Mouse (Mus musculus): ENCODE data around the gene Ush2a.

The Ush2a gene

GRCm38 (mm10) chr1:188539621-188540020, 277.8 kb downstream of the Ush2a start:
- no peak for DNase-seq (ENCODE audit: low spot score in 2 of 2)

GRCm38 (mm10) chr1:188541492-188541891, 279.7 kb downstream of the Ush2a start:
- DNase-seq (ENCODE audit: low spot score in 2 of 2) = no peak

GRCm38 (mm10) chr1:188543364-188543763, 281.5 kb downstream of the Ush2a start:
- DNase-seq (ENCODE audit: low spot score in 2 of 2) = no peak

- DNase-seq (ENCODE audit: low spot score in 2 of 2) = no peak
Measured at GRCm38 (mm10) chr1:188549686-188550085, 287.9 kb downstream of the Ush2a start.

- no peak for DNase-seq (ENCODE audit: low spot score in 2 of 2)
Measured at GRCm38 (mm10) chr1:188551802-188552201, 290.0 kb downstream of the Ush2a start.

GRCm38 (mm10) chr1:188558911-188559310, 297.1 kb downstream of the Ush2a start:
- no peak for DNase-seq (ENCODE audit: low spot score in 2 of 2)

- DNase-seq (ENCODE audit: low spot score in 2 of 2) = no peak
Measured at GRCm38 (mm10) chr1:188566229-188566628, 304.4 kb downstream of the Ush2a start.

GRCm38 (mm10) chr1:188567486-188567885, 305.7 kb downstream of the Ush2a start:
- DNase-seq (ENCODE audit: low spot score in 2 of 2) = no peak

- DNase-seq (ENCODE audit: low spot score in 2 of 2) = no peak
Measured at GRCm38 (mm10) chr1:188568295-188568961, 306.6 kb downstream of the Ush2a start.

GRCm38 (mm10) chr1:188576246-188576747, 314.5 kb downstream of the Ush2a start:
- no peak for DNase-seq (ENCODE audit: low spot score in 2 of 2)

GRCm38 (mm10) chr1:188577376-188577775, 315.6 kb downstream of the Ush2a start:
- DNase-seq (ENCODE audit: low spot score in 2 of 2) = no peak

- DNase-seq (ENCODE audit: low spot score in 2 of 2) = no peak
Measured at GRCm38 (mm10) chr1:188581136-188581535, 319.3 kb downstream of the Ush2a start.

- DNase-seq (ENCODE audit: low spot score in 2 of 2) = no peak
Measured at GRCm38 (mm10) chr1:188595251-188595650, 333.4 kb downstream of the Ush2a start.

- no peak for DNase-seq (ENCODE audit: low spot score in 2 of 2)
Measured at GRCm38 (mm10) chr1:188598052-188598451, 336.2 kb downstream of the Ush2a start.

- DNase-seq (ENCODE audit: low spot score in 2 of 2) = no peak
Measured at GRCm38 (mm10) chr1:188599134-188599533, 337.3 kb downstream of the Ush2a start.

GRCm38 (mm10) chr1:188606450-188606849, 344.6 kb downstream of the Ush2a start:
- no peak for DNase-seq (ENCODE audit: low spot score in 2 of 2)

- DNase-seq (ENCODE audit: low spot score in 2 of 2) = no peak
Measured at GRCm38 (mm10) chr1:188616547-188616946, 354.7 kb downstream of the Ush2a start.

- DNase-seq (ENCODE audit: low spot score in 2 of 2) = no peak
Measured at GRCm38 (mm10) chr1:188633736-188634135, 371.9 kb downstream of the Ush2a start.

GRCm38 (mm10) chr1:188639666-188640065, 377.8 kb downstream of the Ush2a start:
- DNase-seq (ENCODE audit: low spot score in 2 of 2) = no peak

- DNase-seq (ENCODE audit: low spot score in 2 of 2) = no peak
Measured at GRCm38 (mm10) chr1:188643156-188643555, 381.3 kb downstream of the Ush2a start.

- DNase-seq (ENCODE audit: low spot score in 2 of 2) = no peak
Measured at GRCm38 (mm10) chr1:188653001-188653400, 391.2 kb downstream of the Ush2a start.

- no peak for DNase-seq (ENCODE audit: low spot score in 2 of 2)
Measured at GRCm38 (mm10) chr1:188656121-188656520, 394.3 kb downstream of the Ush2a start.

GRCm38 (mm10) chr1:188659159-188659558, 397.3 kb downstream of the Ush2a start:
- no peak for DNase-seq (ENCODE audit: low spot score in 2 of 2)

- no peak for DNase-seq (ENCODE audit: low spot score in 2 of 2)
Measured at GRCm38 (mm10) chr1:188660339-188660738, 398.5 kb downstream of the Ush2a start.

Data from natural killer cell, adult 2 months (primary cell).